ENCODE assay signal across 8 mouse cellular contexts in genomic region chr10:75835307-75835706, GRCm38 (mm10). TPM values are rescaled to one million over a fixed set of nuclear protein-coding genes. Genes with fewer than 3 reads are reported as not detected.
DNase-seq lines count a peak whose midpoint lies in the region; ATAC-seq and TF ChIP-seq lines count a peak whose summit lies in the region.

No protein-coding gene starts in this region.

- H3K36me3 ChIP-seq in forebrain, embryonic 15.5 days = no peaks in the 10 kb centered on the region
- H3K36me3 ChIP-seq in hindbrain, embryonic 11.5 days (ENCODE audit: control insufficient read depth, insufficient read depth, low read length) = no peaks in the 10 kb centered on the region
- H3K36me3 ChIP-seq in limb, embryonic 15.5 days = no peaks in the 10 kb centered on the region
- no peaks in the 10 kb centered on the region for H3K36me3 ChIP-seq in midbrain, embryonic 15.5 days (replicated peaks)

- H3K9ac ChIP-seq in forebrain, embryonic 15.5 days (replicated peaks) = peak overlapping the region; percentile 10; the same call in 1 of the 2 replicates
- no peak overlapping the region for H3K9ac ChIP-seq in hindbrain, embryonic 11.5 days (ENCODE audit: low read depth, low read length)
- H3K9ac ChIP-seq in limb, embryonic 15.5 days = 0 out of 2 replicates have a peak overlapping the region, but pooled peaks have one; percentile 2
- peak overlapping the region; percentile 8; the same call in 1 of the 2 replicates for H3K9ac ChIP-seq in midbrain, embryonic 15.5 days

- WGBS in bone marrow, adult 2 months = under 1% methylated on average over 10 of the region's 10 CpGs
- 4% methylated on average over 10 of the region's 10 CpGs for WGBS in forebrain, embryonic 15.5 days
- 2% methylated on average over 10 of the region's 10 CpGs for WGBS in hindbrain, embryonic 11.5 days
- WGBS in limb, embryonic 15.5 days = 2% methylated on average over 10 of the region's 10 CpGs
- 3% methylated on average over 10 of the region's 10 CpGs for WGBS in midbrain, embryonic 15.5 days

- no peak for TF ChIP-seq CTCF in bone marrow, adult 2 months (IDR thresholded peaks at IDR 0.05; ENCODE audit: control insufficient read depth, insufficient read depth, low read length)

- peak overlapping the region; percentile 59 for H3K4me2 ChIP-seq in forebrain, embryonic 15.5 days (replicated peaks)
- H3K4me2 ChIP-seq in hindbrain, embryonic 11.5 days (replicated peaks; ENCODE audit: low read depth, low read length) = peak overlapping the region; percentile 28; the same call in 1 of the 2 replicates
- H3K4me2 ChIP-seq in limb, embryonic 15.5 days = peak overlapping the region; percentile 72
- H3K4me2 ChIP-seq in midbrain, embryonic 15.5 days = peak overlapping the region; percentile 59

- H3K27ac ChIP-seq in bone marrow, adult 2 months (ENCODE audit: control insufficient read depth, insufficient read depth, low read depth, low read length, poor library complexity) = peak overlapping the region; percentile 61
- no peak overlapping the region for H3K27ac ChIP-seq in forebrain, embryonic 15.5 days (replicated peaks)
- no peak overlapping the region for H3K27ac ChIP-seq in hindbrain, embryonic 11.5 days (ENCODE audit: low read depth, low read length)
- H3K27ac ChIP-seq in limb, embryonic 15.5 days = no peak overlapping the region
- H3K27ac ChIP-seq in midbrain, embryonic 15.5 days = no peak overlapping the region

- H3K9me3 ChIP-seq in forebrain, embryonic 15.5 days = no peaks in the 10 kb centered on the region
- H3K9me3 ChIP-seq in hindbrain, embryonic 11.5 days (ENCODE audit: control insufficient read depth, low read length) = no peaks in the 10 kb centered on the region
- no peaks in the 10 kb centered on the region for H3K9me3 ChIP-seq in limb, embryonic 15.5 days
- no peaks in the 10 kb centered on the region for H3K9me3 ChIP-seq in midbrain, embryonic 15.5 days

- no peak for DNase-seq in frontal cortex, postnatal 36 days (ENCODE audit: low spot score in 2 of 2)
- DNase-seq in hindbrain, embryonic 11.5 days (ENCODE audit: low spot score) = peak; percentile 53
- peak; percentile 79 for DNase-seq in testis, postnatal 10 days (ENCODE audit: low spot score)

- ATAC-seq in frontal cortex, adult (ENCODE audit: low TSS enrichment) = peak; percentile 39
- no peak; the same call in 1 of the 2 replicates for ATAC-seq in forebrain, embryonic 15.5 days (replicated peaks)
- no peak for ATAC-seq in hindbrain, embryonic 11.5 days (ENCODE audit: low FRiP score)
- no peak for ATAC-seq in limb, embryonic 15.5 days (ENCODE audit: insufficient number of reproducible peaks, low FRiP score, low TSS enrichment, low read depth)
- ATAC-seq in midbrain, embryonic 15.5 days (replicated peaks) = no peak

- peak; percentile 12; the same call in 1 of the 2 replicates for TF ChIP-seq POLR2A in bone marrow, adult 2 months (IDR thresholded peaks at IDR 0.05; ENCODE audit: borderline replicate concordance, control insufficient read depth, low read depth, low read length)

- H3K27me3 ChIP-seq in forebrain, embryonic 15.5 days = peaks cover 20% of the 10 kb centered on the region
- peaks cover 11% of the 10 kb centered on the region for H3K27me3 ChIP-seq in hindbrain, embryonic 11.5 days (ENCODE audit: control insufficient read depth, insufficient read depth, low read length)
- H3K27me3 ChIP-seq in limb, embryonic 15.5 days = 0 out of 2 replicates have a peak, but pooled peaks cover 8% of the 10 kb centered on the region
- H3K27me3 ChIP-seq in midbrain, embryonic 15.5 days (replicated peaks) = peaks cover 26% of the 10 kb centered on the region

- no peaks in the 10 kb centered on the region; the same call in 1 of the 2 replicates for H3K4me1 ChIP-seq in bone marrow, adult 2 months (ENCODE audit: control insufficient read depth, insufficient read depth, low read length)
- peaks cover 37% of the 10 kb centered on the region for H3K4me1 ChIP-seq in forebrain, embryonic 15.5 days
- H3K4me1 ChIP-seq in hindbrain, embryonic 11.5 days (replicated peaks; ENCODE audit: control insufficient read depth, insufficient read depth, low read length) = no peaks in the 10 kb centered on the region; the same call in none of the 2 replicates
- H3K4me1 ChIP-seq in limb, embryonic 15.5 days = peaks cover 49% of the 10 kb centered on the region
- peaks cover 26% of the 10 kb centered on the region for H3K4me1 ChIP-seq in midbrain, embryonic 15.5 days

- H3K4me3 ChIP-seq in bone marrow, adult 2 months (replicated peaks; ENCODE audit: control insufficient read depth, low read depth, low read length) = peak overlapping the region; percentile 56
- peak overlapping the region; percentile 25 for H3K4me3 ChIP-seq in forebrain, embryonic 15.5 days
- H3K4me3 ChIP-seq in hindbrain, embryonic 11.5 days (ENCODE audit: low read depth, low read length) = no peak overlapping the region
- H3K4me3 ChIP-seq in limb, embryonic 15.5 days = peak overlapping the region; percentile 46
- H3K4me3 ChIP-seq in midbrain, embryonic 15.5 days = peak overlapping the region; percentile 21

RNA-seq across cellular contexts. Expression of gene Gstt2, which starts 1.9 kb away (rescaled TPM):
- polyA plus RNA-seq in bone marrow, adult 2 months (2011; ENCODE audit: insufficient read depth, insufficient read length, low replicate concordance, missing spikeins) = 18.1 and 28.1 TPM in 2 replicates
- 3.9 and 5.1 TPM in 2 replicates for polyA plus RNA-seq in forebrain, embryonic 15.5 days (2015; fragmentation: Nextera tagmentation; extraction: Ambion mirVana)
- 7.8 and 10.0 TPM in 2 replicates for polyA plus RNA-seq in hindbrain, embryonic 11.5 days (2014; fragmentation: Nextera tagmentation; extraction: Ambion mirVana)
- 11.3 and 14.5 TPM in 2 replicates for polyA plus RNA-seq in limb, embryonic 15.5 days (2015; fragmentation: Nextera tagmentation; extraction: Ambion mirVana)
- polyA plus RNA-seq in midbrain, embryonic 15.5 days (2015; fragmentation: Nextera tagmentation; extraction: Ambion mirVana) = 7.4 and 7.5 TPM in 2 replicates

RNA-seq across cellular contexts. Expression of gene Gstt4, which starts 13.0 kb away (rescaled TPM):
- polyA plus RNA-seq in bone marrow, adult 2 months (2011; ENCODE audit: insufficient read depth, insufficient read length, low replicate concordance, missing spikeins) = not detected in 2 replicates
- not detected in 2 replicates for polyA plus RNA-seq in forebrain, embryonic 15.5 days (2015; fragmentation: Nextera tagmentation; extraction: Ambion mirVana)
- polyA plus RNA-seq in hindbrain, embryonic 11.5 days (2014; fragmentation: Nextera tagmentation; extraction: Ambion mirVana) = not detected in 2 replicates
- polyA plus RNA-seq in limb, embryonic 15.5 days (2015; fragmentation: Nextera tagmentation; extraction: Ambion mirVana) = not detected in 2 replicates
- polyA plus RNA-seq in midbrain, embryonic 15.5 days (2015; fragmentation: Nextera tagmentation; extraction: Ambion mirVana) = not detected in 2 replicates

RNA-seq across cellular contexts. Expression of gene Mif, which starts 24.7 kb away (rescaled TPM):
- polyA plus RNA-seq in bone marrow, adult 2 months (2011; ENCODE audit: insufficient read depth, insufficient read length, low replicate concordance, missing spikeins) = 205 and 344 TPM in 2 replicates
- polyA plus RNA-seq in forebrain, embryonic 15.5 days (2015; fragmentation: Nextera tagmentation; extraction: Ambion mirVana) = 1,708 and 1,857 TPM in 2 replicates
- polyA plus RNA-seq in hindbrain, embryonic 11.5 days (2014; fragmentation: Nextera tagmentation; extraction: Ambion mirVana) = 1,947 and 1,962 TPM in 2 replicates
- polyA plus RNA-seq in limb, embryonic 15.5 days (2015; fragmentation: Nextera tagmentation; extraction: Ambion mirVana) = 1,299 and 1,540 TPM in 2 replicates
- 1,455 and 1,508 TPM in 2 replicates for polyA plus RNA-seq in midbrain, embryonic 15.5 days (2015; fragmentation: Nextera tagmentation; extraction: Ambion mirVana)

RNA-seq across cellular contexts. Expression of gene Gstt1, which starts 36.9 kb away (rescaled TPM):
- 19.9 and 22.5 TPM in 2 replicates for polyA plus RNA-seq in bone marrow, adult 2 months (2011; ENCODE audit: insufficient read depth, insufficient read length, low replicate concordance, missing spikeins)
- polyA plus RNA-seq in forebrain, embryonic 15.5 days (2015; fragmentation: Nextera tagmentation; extraction: Ambion mirVana) = 10.7 and 11.5 TPM in 2 replicates
- polyA plus RNA-seq in hindbrain, embryonic 11.5 days (2014; fragmentation: Nextera tagmentation; extraction: Ambion mirVana) = 5.0 and 5.6 TPM in 2 replicates
- polyA plus RNA-seq in limb, embryonic 15.5 days (2015; fragmentation: Nextera tagmentation; extraction: Ambion mirVana) = 18.1 and 21.6 TPM in 2 replicates
- polyA plus RNA-seq in midbrain, embryonic 15.5 days (2015; fragmentation: Nextera tagmentation; extraction: Ambion mirVana) = 14.5 and 16.9 TPM in 2 replicates

RNA-seq across cellular contexts. Expression of gene Gstt3, which starts 54.1 kb away (rescaled TPM):
- 1.6 and 4.3 TPM in 2 replicates for polyA plus RNA-seq in bone marrow, adult 2 months (2011; ENCODE audit: insufficient read depth, insufficient read length, low replicate concordance, missing spikeins)
- 0.42 and 0.51 TPM in 2 replicates for polyA plus RNA-seq in forebrain, embryonic 15.5 days (2015; fragmentation: Nextera tagmentation; extraction: Ambion mirVana)
- polyA plus RNA-seq in hindbrain, embryonic 11.5 days (2014; fragmentation: Nextera tagmentation; extraction: Ambion mirVana) = 1.9 and 2.4 TPM in 2 replicates
- polyA plus RNA-seq in limb, embryonic 15.5 days (2015; fragmentation: Nextera tagmentation; extraction: Ambion mirVana) = 30.0 and 33.1 TPM in 2 replicates
- polyA plus RNA-seq in midbrain, embryonic 15.5 days (2015; fragmentation: Nextera tagmentation; extraction: Ambion mirVana) = 0.61 and 1.6 TPM in 2 replicates

Comparison
In these comparisons a context has a peak if more than half of its experiments do, and no peak if none do; other contexts are left out.
1. DNase-seq: peak in hindbrain, embryonic 11.5 days (single experiment) and testis, postnatal 10 days (single experiment); none in frontal cortex, postnatal 36 days (0 of 2).
2. Peak in every context shown above with its lines, with median percentiles within 50 percentile points of each other: H3K4me2 ChIP-seq.